Mouse (Mus musculus) spleen, adult 2 months (tissue): ENCODE results near the gene Tprg. TPM values are rescaled to one million over a fixed set of nuclear protein-coding genes. Genes with fewer than 3 reads are reported as not detected.

Experiments used
- DNase-seq, 2 experiments: peaks; one replicate each; pipeline versions ENCODE4 v3.0.0 to v3.0.0-alpha.2; 2012 to 2021; ENCODE audit warnings: low spot score in 2 of 2, low read depth in 1 of 2
- H3K27ac ChIP-seq: fragments of 200-500 bp; 2 replicates; pipeline ENCODE4 v1.5.1; 2012; ENCODE audit warnings: low read length, inconsistent platforms; ENCODE audit not compliant: insufficient read depth
- H3K27me3 ChIP-seq: fragments of 200-500 bp; 2 replicates; pipeline ENCODE4 v1.6.1; 2012; ENCODE audit warnings: mild to moderate bottlenecking, moderate library complexity, low read length, inconsistent platforms; ENCODE audit not compliant: control insufficient read depth, insufficient read depth
- H3K36me3 ChIP-seq: fragments of 200-500 bp; 2 replicates; pipeline ENCODE4 v1.6.1; 2012; ENCODE audit warnings: mild to moderate bottlenecking, low read length, inconsistent platforms; ENCODE audit not compliant: control insufficient read depth, insufficient read depth
- H3K4me1 ChIP-seq: fragments of 200-500 bp; 2 replicates; pipeline ENCODE4 v1.6.1; 2011; ENCODE audit warnings: inconsistent platforms; ENCODE audit not compliant: control insufficient read depth, insufficient read depth, insufficient read length
- H3K4me3 ChIP-seq: fragments of 200-500 bp; 2 replicates; pipeline ENCODE4 v1.5.1; 2011; ENCODE audit warnings: mild to moderate bottlenecking, inconsistent platforms; ENCODE audit not compliant: insufficient read depth, insufficient read length; ENCODE audit errors: extremely low read depth
- CTCF ChIP-seq: fragments of 200-500 bp; IDR thresholded peaks from 2 replicates; pipeline ENCODE4 v1.5.1; 2011; ENCODE audit warnings: mild to moderate bottlenecking, inconsistent platforms; ENCODE audit not compliant: insufficient read depth, insufficient read length, insufficient replicate concordance; ENCODE audit errors: extremely low read depth
- POLR2A ChIP-seq: fragments of 200-500 bp; IDR thresholded peaks from 2 replicates; pipeline ENCODE4 v1.6.1; 2011; ENCODE audit warnings: low read depth, low read length, inconsistent platforms
- WGBS: fragments of 180-500 bp; shearing (Covaris S2); methylation state at CpG from one replicate; pipeline ENCODE4 v1.1.7; 2018; 5-methylcytosine and 5-hydroxymethylcytosine counted together
- polyA plus RNA-seq: library from polyadenylated mRNA; depleted of rRNA; stranded (reverse); fragments of >200 nt; gene quantifications from 2 replicates; pipeline ENCODE4 v1.2.3, GENCODE M21; 2012

The Tprg gene
- polyA plus RNA-seq, 1 experiment, result not detected

DNA sequence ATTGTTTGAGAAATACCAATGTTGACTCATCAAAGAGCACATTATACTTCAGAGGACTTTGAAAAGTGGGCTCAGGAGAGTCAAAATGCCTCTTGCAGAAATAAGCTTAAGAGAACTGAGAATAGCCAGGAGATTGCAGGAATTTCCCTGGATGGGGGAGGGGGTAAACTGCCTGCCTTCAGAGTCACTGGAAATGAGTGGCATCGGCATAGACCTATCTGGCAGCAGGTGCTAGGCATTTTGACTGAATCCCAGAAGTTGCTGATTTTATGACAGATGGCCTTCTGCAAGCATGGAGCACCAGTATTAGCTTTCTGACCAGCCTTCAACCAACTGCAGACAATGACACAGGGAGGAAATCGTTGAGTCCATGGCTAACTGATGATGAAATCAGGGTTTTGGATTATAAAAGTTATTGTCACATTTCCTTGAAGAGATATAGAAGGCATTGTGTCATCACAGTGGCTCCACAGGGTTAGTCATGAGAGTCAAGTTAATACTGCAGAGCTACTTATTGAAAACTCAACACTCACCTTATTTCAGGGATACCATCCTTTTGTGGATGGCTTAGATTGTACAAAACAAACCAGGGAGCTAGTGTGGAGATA lies 39.1 kb downstream of the Tprg start:
- Histone ChIP-seq H3K36me3 (no peaks in the 10 kb centered on the region), H3K27me3 (no peaks in the 10 kb centered on the region), H3K27ac (no peak overlapping the region), H3K4me1 (no peaks in the 10 kb centered on the region), H3K4me3 (no peak overlapping the region)
- TF ChIP-seq POLR2A (no peak), CTCF (no peak)
- DNase-seq, result no peak
- WGBS, result 81% methylated on average over 2 of the region's 2 CpGs

GRCm38 (mm10) chr16:25333279-25334219 lies 46.9 kb downstream of the Tprg start:
- 86% methylated on average over 10 of the region's 10 CpGs for WGBS
- Histone ChIP-seq H3K36me3 (no peaks in the 10 kb centered on the region), H3K27ac (no peak overlapping the region), H3K27me3 (no peaks in the 10 kb centered on the region), H3K4me1 (no peaks in the 10 kb centered on the region), H3K4me3 (no peak overlapping the region)
- TF ChIP-seq POLR2A, result no peak
- TF ChIP-seq CTCF, result no peak
- no peak for DNase-seq

DNA sequence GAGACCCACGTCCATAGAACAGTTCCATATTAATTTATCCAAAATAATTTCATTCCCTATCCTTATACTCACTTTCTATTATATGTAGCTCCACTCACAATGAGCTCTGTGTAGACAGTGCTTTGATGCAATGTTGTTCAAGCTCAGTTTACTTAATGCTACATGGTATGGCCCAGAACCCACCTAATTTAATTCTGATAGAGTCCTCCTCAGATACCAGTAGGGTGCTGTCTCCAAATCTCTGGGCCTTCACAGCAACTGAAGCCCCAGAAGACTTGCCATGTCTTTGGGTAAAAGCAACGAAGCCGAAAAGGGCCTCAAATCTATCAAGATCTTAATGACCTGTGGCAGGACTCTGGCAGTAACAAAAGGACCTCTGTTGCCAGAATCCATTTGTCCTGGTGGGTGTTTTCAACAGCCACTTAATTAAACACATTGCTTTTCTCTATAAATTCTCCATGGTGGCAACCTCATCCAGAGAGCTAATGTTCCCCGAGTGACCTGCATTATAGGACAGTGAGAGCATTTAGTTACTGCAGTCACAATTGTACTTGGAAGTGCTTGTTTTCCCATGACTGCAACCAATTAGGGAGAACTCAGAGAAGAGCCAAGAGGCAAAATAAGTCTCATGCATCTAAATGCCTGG lies 48.6 kb downstream of the Tprg start:
- no peak overlapping the region for H3K4me3 ChIP-seq
- no peak for DNase-seq
- no peak overlapping the region for H3K27ac ChIP-seq
- no peaks in the 10 kb centered on the region for H3K27me3 ChIP-seq
- no peaks in the 10 kb centered on the region for H3K4me1 ChIP-seq
- TF ChIP-seq CTCF (no peak), POLR2A (no peak)
- 77% methylated on average over 4 of the region's 4 CpGs for WGBS
- no peaks in the 10 kb centered on the region for H3K36me3 ChIP-seq

- no peak overlapping the region for H3K4me3 ChIP-seq
- no peaks in the 10 kb centered on the region for H3K4me1 ChIP-seq
- no peak overlapping the region for H3K27ac ChIP-seq
- peak; percentile 2 to 12 for DNase-seq
- TF ChIP-seq POLR2A, result no peak
- TF ChIP-seq CTCF, result peak; percentile 39; the same call in 1 of the 2 replicates
- 5% methylated on average over 3 of the region's 3 CpGs for WGBS
- H3K36me3 ChIP-seq, result no peaks in the 10 kb centered on the region
- no peaks in the 10 kb centered on the region for H3K27me3 ChIP-seq
These were observed 63.0 kb downstream of the Tprg start for GRCm38 (mm10) chr16:25349626-25350025.

DNA sequence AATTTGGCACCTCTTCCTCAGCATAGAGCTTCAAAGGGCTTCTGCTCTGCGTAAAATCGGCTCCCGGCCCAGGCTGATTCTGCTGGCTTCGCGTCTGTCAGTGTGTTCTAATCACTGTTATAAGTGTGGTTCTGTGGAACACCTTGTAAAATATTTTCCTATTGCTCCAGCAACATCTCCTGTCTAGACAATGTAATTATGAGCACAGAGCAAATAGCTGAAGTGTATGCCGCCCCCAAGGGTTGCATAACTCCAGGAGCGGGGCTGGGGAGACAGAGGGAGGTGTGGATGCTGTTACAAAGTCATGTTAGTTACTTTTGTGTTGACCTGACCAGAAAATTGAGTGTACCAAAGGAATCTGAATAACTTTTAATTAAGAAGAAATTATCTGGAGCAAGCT lies 81.2 kb downstream of the Tprg start:
- H3K27ac ChIP-seq, result no peak overlapping the region
- H3K4me3 ChIP-seq, result no peak overlapping the region
- no peaks in the 10 kb centered on the region for H3K27me3 ChIP-seq
- no peaks in the 10 kb centered on the region for H3K4me1 ChIP-seq
- WGBS, result 83% methylated on average over 7 of the region's 7 CpGs
- no peaks in the 10 kb centered on the region for H3K36me3 ChIP-seq
- DNase-seq, result no peak
- TF ChIP-seq POLR2A (no peak), CTCF (no peak)

GRCm38 (mm10) chr16:25369984-25370412 lies 83.4 kb downstream of the Tprg start:
- TF ChIP-seq CTCF, result no peak
- no peak for TF ChIP-seq POLR2A
- Histone ChIP-seq H3K4me1 (no peaks in the 10 kb centered on the region), H3K27me3 (no peaks in the 10 kb centered on the region), H3K27ac (no peak overlapping the region), H3K36me3 (no peaks in the 10 kb centered on the region), H3K4me3 (no peak overlapping the region)
- whole genome bisulfite sequencing, result 39% methylated on average over 5 of the region's 5 CpGs
- DNase-seq, result no peak
